Mouse (Mus musculus) heart, embryonic 16.5 days (tissue): ENCODE results near the gene Prodh2. TPM values are rescaled to one million over a fixed set of nuclear protein-coding genes. Genes with fewer than 3 reads are reported as not detected.

Experiments used
- ATAC-seq: fragments of 200-750 bp; cut with Nextera tagmentation; replicated peaks from 2 replicates; pipeline ENCODE4 v1.8.0; 2017; ENCODE audit warnings: moderate number of reproducible peaks; ENCODE audit not compliant: insufficient read depth, low FRiP score; ENCODE audit errors: extremely low read depth
- H3K27ac ChIP-seq: fragments of 300-500 bp; sonication (generic); 2 replicates; pipeline ENCODE4 v1.5.1; 2014; ENCODE audit warnings: mild to moderate bottlenecking, low read length, control low read depth, moderate library complexity
- H3K27me3 ChIP-seq: fragments of 300-500 bp; sonication (generic); 2 replicates; pipeline ENCODE4 v1.6.1; 2014; ENCODE audit warnings: low read length, mixed read lengths; ENCODE audit not compliant: control insufficient read depth, insufficient read depth
- H3K36me3 ChIP-seq: fragments of 300-500 bp; sonication (generic); 2 replicates; pipeline ENCODE4 v1.6.1; 2014; ENCODE audit not compliant: control insufficient read depth, insufficient read depth
- H3K4me1 ChIP-seq: fragments of 300-500 bp; sonication (generic); 2 replicates; pipeline ENCODE4 v1.6.1; 2014; ENCODE audit warnings: low read length, mixed read lengths; ENCODE audit not compliant: control insufficient read depth, insufficient read depth
- H3K4me2 ChIP-seq: fragments of 300-500 bp; sonication (generic); 2 replicates; pipeline ENCODE4 v1.6.1; 2014; ENCODE audit warnings: low read depth, mild to moderate bottlenecking, control low read depth, low read length
- H3K4me3 ChIP-seq: fragments of 300-500 bp; sonication (generic); 2 replicates; pipeline ENCODE4 v1.5.1; 2014; ENCODE audit warnings: mild to moderate bottlenecking, control low read depth, low read length
- H3K9ac ChIP-seq: fragments of 300-500 bp; sonication (generic); 2 replicates; pipeline ENCODE4 v1.6.1; 2014; ENCODE audit warnings: low read length, control low read depth
- H3K9me3 ChIP-seq: fragments of 300-500 bp; sonication (generic); replicated peaks from 2 replicates; pipeline ENCODE4 v1.6.1; 2016; ENCODE audit warnings: low read length; ENCODE audit not compliant: control insufficient read depth
- WGBS: fragments of 180-500 bp; shearing (Covaris S2); extraction: QIAGEN DNeasy Blood & Tissue Kit; methylation state at CpG from one replicate; pipeline ENCODE4 v1.1.7; 2014; 5-methylcytosine and 5-hydroxymethylcytosine counted together
- microRNA-seq: library from miRNA; unstranded; fragments of <30 nt; microRNA quantifications from one replicate; pipeline ENCODE4, GENCODE M21; 2017
- polyA plus RNA-seq: library from polyadenylated mRNA; unstranded; fragments of >200 nt; fragmentation: Nextera tagmentation; extraction: Ambion mirVana; gene quantifications from 2 replicates; pipeline ENCODE4 v1.2.1, GENCODE M21; 2015

Prodh2 gene
- polyA plus RNA-seq, 1 experiment from 2014 or later, result 0.09 TPM

DNA sequence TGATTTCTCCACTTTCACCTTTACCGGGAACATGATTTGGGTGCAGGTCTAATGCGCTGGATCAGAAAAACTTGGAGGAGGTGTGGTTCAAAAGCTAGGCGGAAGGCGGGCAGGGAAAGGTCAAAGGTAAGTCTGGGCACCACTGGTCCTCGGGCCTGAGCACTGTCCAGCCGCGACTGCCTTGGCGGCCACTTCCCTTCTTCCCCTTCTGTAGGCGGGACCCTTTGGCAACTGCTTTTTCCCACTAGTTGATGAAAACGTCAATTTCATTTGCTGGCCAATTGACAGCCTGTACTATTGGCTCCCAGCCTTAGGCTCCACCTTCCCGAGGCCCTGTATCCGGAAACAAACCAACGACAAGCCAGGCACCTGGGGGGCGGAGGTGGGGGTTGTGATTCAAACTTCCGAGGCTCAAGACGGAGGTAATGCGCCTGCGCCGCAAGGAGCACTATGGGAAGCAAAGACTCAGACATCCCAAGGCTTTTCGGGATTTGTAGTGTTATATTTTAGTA is 66.1 kb downstream of the Prodh2 start, which contains the start of gene Lin37:
Lin37 (minus strand) TSS at position 396 of the 512 bp plus-strand sequence.
- under 1% methylated on average over 20 of the region's 20 CpGs for WGBS
- no peaks in the 10 kb centered on the region for H3K27me3 ChIP-seq
- peaks cover 19% of the 10 kb centered on the region for H3K4me1 ChIP-seq
- H3K27ac ChIP-seq, result peak within 1 kb of the TSS; percentile 81
- H3K9me3 ChIP-seq, result no peaks in the 10 kb centered on the region
- peak within 1 kb of the TSS; percentile 86 for H3K9ac ChIP-seq
- H3K4me2 ChIP-seq, result peak within 1 kb of the TSS; percentile 99
- peaks cover 30% of the 10 kb centered on the region for H3K36me3 ChIP-seq
- peak within 1 kb of the TSS; percentile 82 for H3K4me3 ChIP-seq
- ATAC-seq, result peak; percentile 83

- Histone ChIP-seq H3K4me3 (no peak overlapping the region), H3K4me1 (peaks cover 19% of the 10 kb centered on the region), H3K27me3 (no peaks in the 10 kb centered on the region), H3K9me3 (no peaks in the 10 kb centered on the region), H3K27ac (peak overlapping the region; percentile 65), H3K4me2 (peak overlapping the region; percentile 99; the same call in 1 of the 2 replicates), H3K9ac (peak overlapping the region; percentile 67), H3K36me3 (peaks cover 24% of the 10 kb centered on the region)
- 63% methylated on average over 2 of the region's 2 CpGs for WGBS
- ATAC-seq, result no peak
Measured at GRCm38 (mm10) chr7:30560296-30560695, 66.9 kb downstream of the Prodh2 start.

DNA sequence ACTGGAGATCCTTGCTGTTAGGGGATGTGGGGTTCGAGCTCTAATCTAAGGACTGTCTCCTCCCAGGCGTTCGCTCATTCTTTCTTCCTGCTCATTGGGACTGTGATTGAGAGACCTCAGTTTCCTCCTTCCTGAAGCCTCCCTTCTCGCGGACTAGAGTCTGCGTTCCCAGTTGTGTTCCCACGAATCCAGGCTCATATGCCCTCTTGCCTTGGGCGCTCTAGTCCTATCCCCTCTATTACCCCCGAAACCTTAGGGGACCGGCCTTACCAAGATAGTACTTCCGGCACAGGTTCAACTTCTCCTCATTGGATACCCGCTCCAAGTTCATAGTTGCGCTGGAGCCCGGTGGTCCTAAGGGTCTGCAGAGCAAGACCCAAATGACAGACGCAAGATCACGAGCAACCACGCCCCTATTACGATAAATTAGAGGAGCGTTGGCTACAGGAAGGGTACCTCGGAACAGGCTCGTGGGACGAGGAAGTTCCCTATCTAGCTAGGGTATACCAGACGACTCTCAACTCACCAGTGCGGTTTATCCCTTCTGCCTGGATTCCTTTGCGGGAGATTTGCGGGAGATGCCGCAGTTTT is 69.2 kb downstream of the Prodh2 start:
- peak overlapping the region; percentile 89 for H3K4me2 ChIP-seq
- H3K9ac ChIP-seq, result peak overlapping the region; percentile 76
- H3K4me1 ChIP-seq, result peaks cover 19% of the 10 kb centered on the region
- ATAC-seq, result no peak
- under 1% methylated on average over 27 of the region's 27 CpGs for WGBS
- H3K4me3 ChIP-seq, result peak overlapping the region; percentile 95
- H3K9me3 ChIP-seq, result no peaks in the 10 kb centered on the region
- H3K27me3 ChIP-seq, result no peaks in the 10 kb centered on the region
- H3K36me3 ChIP-seq, result peaks cover 17% of the 10 kb centered on the region
- peak overlapping the region; percentile 99 for H3K27ac ChIP-seq

Small RNAs within 50 kb of the gene (microRNA-seq; reads per million reads assigned to microRNA genes)
- gene Gm38670, result 2.6 reads per million, percentile 7 among the genes with 10 or more reads in this experiment

Other genes with a start within 250 kb of the Prodh2 start
- 0.29 and 0.47 TPM in 2 replicates for gene Thap8, start 213.5 kb upstream of the Prodh2 start, polyA plus RNA-seq
- gene Wdr62, start 213.2 kb upstream of the Prodh2 start, polyA plus RNA-seq, result 6.9 and 8.1 TPM in 2 replicates
- gene Clip3, start 201.9 kb upstream of the Prodh2 start, polyA plus RNA-seq, result 7.0 and 8.0 TPM in 2 replicates
- gene Alkbh6, start 184.9 kb upstream of the Prodh2 start, polyA plus RNA-seq, result 62.0 and 67.1 TPM in 2 replicates
- 9.2 and 10.0 TPM in 2 replicates for gene Syne4, start 178.8 kb upstream of the Prodh2 start, polyA plus RNA-seq
- 3.6 and 7.3 TPM in 2 replicates for gene E130208F15Rik, start 171.9 kb upstream of the Prodh2 start, polyA plus RNA-seq
- gene Sdhaf1, start 169.7 kb upstream of the Prodh2 start, polyA plus RNA-seq, result 12.0 and 17.0 TPM in 2 replicates
- 1.2 and 1.4 TPM in 2 replicates for gene Lrfn3, start 130.8 kb upstream of the Prodh2 start, polyA plus RNA-seq
- gene Tyrobp, start 79.9 kb upstream of the Prodh2 start, polyA plus RNA-seq, result 32.2 and 34.7 TPM in 2 replicates
- 2.2 and 4.6 TPM in 2 replicates for gene Hcst, start 73.8 kb upstream of the Prodh2 start, polyA plus RNA-seq
- 1.7 and 1.8 TPM in 2 replicates for gene Nfkbid, start 71.9 kb upstream of the Prodh2 start, polyA plus RNA-seq
- gene Aplp1, start 48.1 kb upstream of the Prodh2 start, polyA plus RNA-seq, result 11.1 and 13.5 TPM in 2 replicates
- 0.15 and 0.20 TPM in 2 replicates for gene Kirrel2, start 35.9 kb upstream of the Prodh2 start, polyA plus RNA-seq
- gene Nphs1, start 35.3 kb upstream of the Prodh2 start, polyA plus RNA-seq, result 0.19 TPM in 1 of 2 replicates, not detected in the other
- 7.3 and 8.2 TPM in 2 replicates for gene Arhgap33, start 41.4 kb downstream of the Prodh2 start, polyA plus RNA-seq
- 204 and 205 TPM in 2 replicates for gene Hspb6, start 58.6 kb downstream of the Prodh2 start, polyA plus RNA-seq
- gene Proser3, start 58.7 kb downstream of the Prodh2 start, polyA plus RNA-seq, result 6.6 and 8.4 TPM in 2 replicates
- 33.6 and 40.1 TPM in 2 replicates for gene Lin37, start 66.2 kb downstream of the Prodh2 start, polyA plus RNA-seq
- gene U2af1l4, start 69.7 kb downstream of the Prodh2 start, polyA plus RNA-seq, result 102 and 104 TPM in 2 replicates
- 11.4 and 12.0 TPM in 2 replicates for gene Gm49396, start 69.7 kb downstream of the Prodh2 start, polyA plus RNA-seq
- gene Psenen, start 70.0 kb downstream of the Prodh2 start, polyA plus RNA-seq, result 111 and 123 TPM in 2 replicates
- gene Igflr1, start 71.8 kb downstream of the Prodh2 start, polyA plus RNA-seq, result 3.9 and 5.3 TPM in 2 replicates
- 4.2 TPM in 2 replicates for gene Kmt2b, start 95.1 kb downstream of the Prodh2 start, polyA plus RNA-seq
- 0.24 and 0.51 TPM in 2 replicates for gene Zbtb32, start 105.3 kb downstream of the Prodh2 start, polyA plus RNA-seq
- gene Upk1a, start 119.2 kb downstream of the Prodh2 start, polyA plus RNA-seq, result 0.47 and 0.49 TPM in 2 replicates
- gene Cox6b1, start 132.5 kb downstream of the Prodh2 start, polyA plus RNA-seq, result 1,996 and 2,229 TPM in 2 replicates
- gene Etv2, start 142.2 kb downstream of the Prodh2 start, polyA plus RNA-seq, result not detected in 2 replicates
- gene Rbm42, start 156.7 kb downstream of the Prodh2 start, polyA plus RNA-seq, result 84.5 and 85.8 TPM in 2 replicates
- 32.2 and 32.6 TPM in 2 replicates for gene Haus5, start 171.4 kb downstream of the Prodh2 start, polyA plus RNA-seq
- gene Pmis2, start 178.0 kb downstream of the Prodh2 start, polyA plus RNA-seq, result not detected in 2 replicates
- gene 2200002J24Rik, start 205.3 kb downstream of the Prodh2 start, polyA plus RNA-seq, result 1.0 and 1.8 TPM in 2 replicates
- 0.37 and 0.39 TPM in 2 replicates for gene Atp4a, start 218.6 kb downstream of the Prodh2 start, polyA plus RNA-seq
- gene Tmem147, start 235.9 kb downstream of the Prodh2 start, polyA plus RNA-seq, result 197 and 203 TPM in 2 replicates